Mouse (Mus musculus) kidney, adult 11 months (tissue): ENCODE data around the gene Pigm.

Source experiments
- DNase-seq: peaks from one replicate; pipeline ENCODE4 v3.0.0; 2022

Pigm gene

GRCm38 (mm10) chr1:172376198-172376667 is at the start of gene Pigm:
Gene Pigm, plus strand, starts transcription at chr1:172376546.
- DNase-seq, result peak; percentile 98

GRCm38 (mm10) chr1:172326684-172327083 is 49.7 kb upstream of the Pigm start:
- no peak for DNase-seq

GRCm38 (mm10) chr1:172327206-172328001 is 48.9 kb upstream of the Pigm start:
- DNase-seq, result no peak

GRCm38 (mm10) chr1:172328041-172328440 is 48.3 kb upstream of the Pigm start:
- no peak for DNase-seq

GRCm38 (mm10) chr1:172328461-172328860 is 47.9 kb upstream of the Pigm start:
- DNase-seq, result no peak

GRCm38 (mm10) chr1:172329131-172329530 is 47.2 kb upstream of the Pigm start, which contains the start of gene Kcnj9:
Gene Kcnj9, minus strand, starts transcription at chr1:172329318.
- DNase-seq, result no peak

GRCm38 (mm10) chr1:172329616-172330015 is 46.7 kb upstream of the Pigm start:
- no peak for DNase-seq

DNA sequence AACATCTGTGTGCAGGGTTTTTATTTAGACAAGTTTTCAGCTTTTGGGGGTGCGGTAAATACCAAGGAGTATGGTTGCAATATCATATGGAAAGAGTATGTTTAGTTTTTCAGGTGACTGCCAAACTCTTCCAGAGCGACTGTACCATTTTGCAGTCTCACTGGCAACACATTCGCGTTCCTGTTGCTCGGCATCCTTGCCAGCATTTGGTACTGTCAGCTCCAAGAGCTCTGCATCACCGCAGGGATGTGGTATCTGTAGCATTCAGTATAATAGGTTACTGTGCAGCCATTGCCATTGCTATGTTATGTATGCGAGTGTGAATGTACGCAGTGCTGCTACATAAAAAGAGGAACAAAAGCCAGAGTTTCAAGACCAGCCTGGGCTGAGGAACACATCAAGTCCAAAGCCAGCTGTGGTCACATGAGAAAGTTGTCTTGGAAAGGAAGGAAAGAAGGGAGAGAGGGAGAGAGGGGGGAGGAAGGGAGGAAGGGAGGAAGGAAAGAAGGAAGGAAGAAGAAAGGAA is 44.9 kb upstream of the Pigm start:
- no peak for DNase-seq

DNA sequence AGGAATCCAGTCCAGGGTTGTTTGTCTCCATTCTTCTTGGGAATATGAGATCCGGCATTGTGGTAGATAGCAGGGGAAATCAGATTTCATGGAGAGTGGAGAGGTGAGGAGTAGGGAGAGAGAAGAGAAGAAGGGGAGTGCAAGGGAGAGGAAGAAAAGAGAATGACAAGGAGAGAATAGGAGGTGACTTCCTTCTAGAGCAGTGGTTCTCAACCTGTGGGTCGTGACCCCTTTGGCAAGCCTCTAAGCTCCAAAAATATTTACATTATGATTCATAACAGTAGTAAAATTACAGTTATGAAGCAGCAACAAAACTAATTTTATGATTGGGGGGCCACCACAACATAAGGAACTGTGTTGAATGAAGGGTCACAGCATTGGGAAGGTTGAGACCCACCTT is 43.4 kb upstream of the Pigm start:
- DNase-seq, result no peak

GRCm38 (mm10) chr1:172333512-172333911 is 42.8 kb upstream of the Pigm start:
- no peak for DNase-seq

DNA sequence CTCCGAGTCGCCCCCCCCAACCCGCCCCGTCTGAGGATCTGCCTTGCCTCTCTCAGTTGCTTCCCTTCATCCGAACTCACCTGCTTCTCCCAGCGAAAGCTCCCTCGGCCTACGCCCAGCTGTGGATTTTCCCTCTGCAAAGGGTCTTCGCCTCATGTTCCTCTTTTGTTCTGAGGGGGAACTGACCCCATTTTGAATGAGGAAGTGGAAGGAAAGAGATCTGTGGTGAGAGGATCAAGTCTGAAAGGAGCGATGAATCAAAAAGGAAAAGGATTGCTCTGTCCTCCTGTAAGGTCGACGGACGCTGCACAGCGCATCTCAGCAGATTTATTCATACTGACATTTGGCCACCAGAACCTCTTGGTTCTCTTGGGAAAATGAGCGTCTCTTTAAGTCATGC is 40.5 kb upstream of the Pigm start:
- DNase-seq, result no peak

DNA sequence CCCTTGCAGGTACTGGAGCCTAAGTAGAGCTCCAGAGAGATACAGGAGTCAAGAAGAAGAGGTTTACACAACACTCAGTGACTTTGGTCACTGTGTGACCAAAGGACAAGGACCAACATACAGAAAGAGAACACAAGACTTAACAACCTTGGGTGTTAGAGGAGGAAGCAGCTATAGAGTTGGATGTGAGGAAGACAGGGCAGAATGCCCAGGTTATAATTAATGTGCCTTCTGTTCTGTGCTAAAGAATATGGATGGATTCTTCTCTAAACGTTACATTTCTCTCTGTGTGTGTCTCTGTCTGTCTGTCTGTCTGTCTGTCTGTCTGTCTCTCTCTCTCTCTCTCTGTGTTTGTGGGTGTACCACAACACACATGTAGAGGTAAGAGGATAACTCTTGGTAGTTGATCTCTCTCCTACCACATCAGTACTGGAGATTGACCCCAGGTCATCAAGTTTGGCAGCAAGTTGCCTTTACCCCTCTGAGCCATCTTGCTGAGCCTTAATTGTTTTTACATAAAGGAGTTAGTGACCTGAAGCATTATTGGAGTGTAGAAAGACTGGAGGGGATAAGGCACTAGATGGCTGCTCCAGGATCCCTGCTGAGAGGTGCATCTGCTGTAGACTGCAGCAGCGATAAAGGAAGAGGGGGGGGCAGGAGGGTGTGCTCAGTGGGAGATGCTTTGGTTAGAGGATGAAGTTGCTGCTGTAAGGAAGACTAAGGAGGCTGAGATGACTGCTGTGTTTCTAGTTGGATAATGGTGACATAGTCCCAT is 38.7 kb upstream of the Pigm start:
- no peak for DNase-seq

- peak; percentile 82 for DNase-seq
Measured at GRCm38 (mm10) chr1:172340729-172341321, 35.5 kb upstream of the Pigm start, which contains the start of gene Kcnj10. Gene Kcnj10, plus strand, starts transcription at chr1:172341210.

DNA sequence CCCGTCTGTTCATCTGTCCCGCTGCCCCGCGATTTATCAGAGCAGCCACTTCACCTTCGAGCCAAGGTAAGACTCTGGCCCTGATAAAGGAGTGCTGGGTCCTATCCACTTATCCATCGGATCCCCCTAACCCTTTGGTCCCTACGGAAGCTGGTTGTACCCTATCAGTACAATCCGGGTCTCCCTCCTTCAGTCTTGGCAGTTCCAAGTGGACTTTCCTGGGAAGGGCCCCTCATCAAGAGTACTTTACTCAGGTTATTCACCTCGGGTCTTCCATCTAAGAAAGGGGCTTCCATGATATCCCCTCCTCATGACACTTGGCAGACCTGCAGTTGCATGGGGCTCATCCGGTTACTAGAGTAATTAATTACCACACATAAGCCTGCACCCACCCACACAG is 35.0 kb upstream of the Pigm start:
- DNase-seq, result no peak

DNA sequence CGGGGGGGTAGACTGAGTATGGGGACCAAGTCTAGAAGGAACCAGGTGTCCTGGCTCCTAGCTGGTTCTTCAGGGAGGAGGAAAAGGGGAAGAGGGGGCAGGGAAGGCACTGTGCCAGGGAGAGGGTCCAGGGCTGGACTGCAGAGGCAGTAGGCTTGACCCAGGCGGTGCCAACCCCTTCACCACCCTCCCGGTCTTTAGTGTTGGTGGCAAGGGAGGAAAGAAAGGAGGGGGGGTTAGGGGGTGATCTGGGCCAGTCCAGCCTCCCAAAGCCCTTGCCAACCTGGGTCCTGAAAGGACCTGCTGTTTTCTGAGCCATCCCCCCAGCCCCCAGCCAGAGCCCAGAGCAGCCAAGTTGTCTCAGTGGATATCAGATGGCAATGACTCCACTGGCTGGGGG is 33.6 kb upstream of the Pigm start:
- peak; percentile 43 for DNase-seq

DNA sequence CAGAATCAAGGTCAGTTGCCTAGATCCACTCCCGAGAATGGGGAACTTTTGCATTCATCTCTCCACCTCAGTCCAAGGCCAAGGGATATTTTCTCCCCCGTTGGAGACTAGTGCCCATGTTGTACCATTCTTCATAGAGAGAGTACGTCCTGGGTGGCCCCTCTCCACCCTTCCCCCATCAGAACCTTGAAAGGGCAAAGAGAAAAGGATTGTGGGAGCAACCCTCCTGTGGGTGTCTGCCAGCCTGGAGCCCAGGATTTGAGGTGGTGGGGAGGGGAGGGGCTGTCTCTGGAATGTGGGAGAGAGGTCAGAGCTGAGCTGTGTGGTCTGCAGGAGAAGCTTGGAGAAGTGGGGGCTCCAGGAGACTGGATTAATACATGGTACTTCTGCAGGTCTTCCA is 32.4 kb upstream of the Pigm start:
- DNase-seq, result peak; percentile 31

- DNase-seq, result no peak
Measured at GRCm38 (mm10) chr1:172344820-172345219, 31.5 kb upstream of the Pigm start.

GRCm38 (mm10) chr1:172346707-172347106 is 29.6 kb upstream of the Pigm start:
- DNase-seq, result peak; percentile 54

DNA sequence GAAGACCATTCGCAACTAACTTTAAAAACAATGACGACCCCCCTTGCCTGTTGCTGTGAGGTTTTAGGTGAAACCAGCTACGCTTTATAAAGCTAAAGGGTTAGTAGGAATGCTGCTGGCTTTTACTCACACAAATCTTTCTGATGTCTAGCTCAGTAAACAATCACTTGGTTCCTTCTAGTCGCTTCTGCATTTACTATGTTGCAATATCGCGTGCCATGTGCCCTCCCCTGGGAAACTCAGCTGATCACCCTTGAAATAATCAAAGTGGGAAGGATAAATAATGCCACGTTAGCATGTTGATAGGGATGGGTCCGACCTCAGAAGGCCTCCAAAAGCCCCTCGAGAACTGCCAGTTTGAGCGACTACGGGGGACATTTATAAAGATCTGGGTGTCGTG is 29.0 kb upstream of the Pigm start:
- no peak for DNase-seq

DNA sequence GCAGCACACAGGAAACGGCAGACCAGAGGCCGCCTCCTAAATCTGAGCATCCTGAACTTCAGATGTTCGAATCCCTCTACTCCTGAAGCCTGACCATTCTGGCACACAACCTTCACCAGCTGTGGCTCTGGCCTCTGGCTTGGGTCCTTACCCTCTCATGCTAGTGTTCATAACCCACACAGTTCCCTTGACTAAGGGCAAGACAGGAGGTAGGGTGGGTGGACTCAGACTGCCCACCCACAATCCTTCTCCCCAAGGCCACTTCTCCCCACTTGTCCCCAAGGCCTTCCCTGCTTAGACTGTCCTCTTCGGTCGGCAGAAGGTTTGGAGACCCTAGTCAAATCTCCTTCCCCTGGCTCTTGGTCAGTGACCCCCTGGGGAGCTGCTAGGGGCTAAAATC is 26.8 kb upstream of the Pigm start:
- DNase-seq, result no peak

GRCm38 (mm10) chr1:172349916-172350812 is 26.2 kb upstream of the Pigm start:
- peak; percentile 91 for DNase-seq

- no peak for DNase-seq
Measured at GRCm38 (mm10) chr1:172352001-172352400, 24.3 kb upstream of the Pigm start.
